Mouse (Mus musculus) c-Kit-negative CD71-positive TER-119-positive erythroid progenitor cells, embryonic 14.5 days (primary cell): ENCODE data around the gene Trcg1.

Experiments used
- DNase-seq: peaks from one replicate; pipeline ENCODE4 v3.0.0-alpha.2; 2013; ENCODE audit warnings: low read depth, low spot score

Trcg1 gene

DNA sequence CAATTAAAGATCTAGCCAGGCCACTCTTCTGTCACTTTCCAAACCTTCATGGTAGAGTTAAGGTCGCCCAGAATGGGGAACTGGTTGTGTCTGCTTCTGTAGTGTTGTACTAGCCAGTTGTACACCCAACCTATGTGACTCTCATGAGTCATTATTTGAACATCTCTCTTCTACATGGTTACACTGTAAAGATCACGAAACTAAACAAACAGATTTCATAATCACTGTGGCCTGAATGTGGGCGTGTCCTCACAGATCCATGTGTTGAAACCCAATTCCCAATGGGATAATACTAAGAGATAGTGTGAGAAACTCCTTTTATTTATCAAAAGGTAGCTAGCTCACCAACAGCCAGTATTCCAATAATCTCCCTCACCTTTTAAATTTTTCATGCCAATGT lies 59.3 kb downstream of the Trcg1 start:
- no peak for DNase-seq

DNA sequence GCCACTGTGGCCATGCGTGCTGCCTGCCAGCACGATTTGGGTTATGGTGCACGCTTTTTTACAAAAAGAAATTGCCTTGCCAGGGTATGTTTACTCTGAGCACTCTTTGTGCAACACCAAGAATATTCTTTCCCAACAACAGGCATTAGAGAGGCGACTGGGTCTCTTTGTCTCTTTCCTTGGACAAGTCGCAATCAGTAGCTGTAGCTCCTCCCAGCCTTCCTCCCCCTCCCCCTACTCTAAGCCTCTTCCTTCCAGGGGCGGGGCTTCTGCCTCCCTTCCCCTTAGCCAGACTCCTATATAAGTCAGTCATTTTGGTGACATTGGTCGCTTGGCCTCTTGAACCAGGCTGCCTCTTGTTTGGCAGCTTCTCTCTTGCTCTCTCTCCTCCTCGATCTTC lies 59.9 kb downstream of the Trcg1 start:
- DNase-seq = no peak

DNA sequence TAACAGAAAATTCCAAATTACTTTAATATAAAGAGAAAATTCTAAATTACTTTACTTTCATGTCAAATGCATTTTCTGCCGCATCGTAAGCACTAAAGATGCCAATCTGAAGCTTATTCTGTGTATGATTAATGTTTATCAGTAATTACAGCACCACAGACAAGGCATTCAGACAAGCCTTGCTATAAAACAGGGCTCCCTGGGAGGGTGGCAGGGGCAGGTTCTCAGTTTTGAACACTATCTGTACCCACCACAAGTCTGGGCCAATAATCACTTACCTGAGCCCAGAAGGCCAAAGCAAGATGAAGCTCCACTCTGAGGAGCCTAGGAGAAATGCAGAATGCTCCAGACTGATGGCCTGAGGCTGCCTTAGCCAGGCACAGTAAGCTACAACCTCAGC lies 61.6 kb downstream of the Trcg1 start:
- DNase-seq = no peak
